Mouse (Mus musculus) limb, embryonic 12.5 days (tissue): Measurements from ENCODE around the gene Orc2. TPM values are rescaled to one million over a fixed set of nuclear protein-coding genes. Genes with fewer than 3 reads are reported as not detected.

Experiments used
- ATAC-seq: fragments of 200-750 bp; cut with Nextera tagmentation; 2 replicates; pipeline ENCODE4 v1.8.0; 2017; ENCODE audit warnings: low read depth, moderate TSS enrichment; ENCODE audit not compliant: insufficient number of reproducible peaks, insufficient read depth, low FRiP score, low TSS enrichment
- H3K27ac ChIP-seq: fragments of 300-500 bp; sonication (generic); 2 replicates; pipeline ENCODE4 v1.5.1; 2016; ENCODE audit warnings: mild to moderate bottlenecking, moderate library complexity
- H3K27me3 ChIP-seq: fragments of 300-500 bp; sonication (generic); 2 replicates; pipeline ENCODE4 v1.6.1; 2016; ENCODE audit warnings: mild to moderate bottlenecking, moderate library complexity
- H3K36me3 ChIP-seq: fragments of 300-500 bp; sonication (generic); 2 replicates; pipeline ENCODE4 v1.6.1; 2016; ENCODE audit warnings: mild to moderate bottlenecking, moderate library complexity
- H3K4me1 ChIP-seq: fragments of 300-500 bp; sonication (generic); replicated peaks from 2 replicates; pipeline ENCODE4 v1.6.1; 2016
- H3K4me2 ChIP-seq: fragments of 300-500 bp; sonication (generic); 2 replicates; pipeline ENCODE4 v1.6.1; 2016; ENCODE audit warnings: mild to moderate bottlenecking, moderate library complexity
- H3K4me3 ChIP-seq: fragments of 300-500 bp; sonication (generic); replicated peaks from 2 replicates; pipeline ENCODE4 v1.5.1; 2016; ENCODE audit warnings: mild to moderate bottlenecking
- H3K9ac ChIP-seq: fragments of 300-500 bp; sonication (generic); replicated peaks from 2 replicates; pipeline ENCODE4 v1.6.1; 2016; ENCODE audit warnings: mild to moderate bottlenecking, moderate library complexity
- H3K9me3 ChIP-seq: fragments of 300-500 bp; sonication (generic); 2 replicates; pipeline ENCODE4 v1.6.1; 2016; ENCODE audit warnings: mild to moderate bottlenecking, moderate library complexity
- WGBS: fragments of 180-500 bp; shearing (Covaris S2); methylation state at CpG from one replicate; pipeline ENCODE4 v1.1.7; 2016; 5-methylcytosine and 5-hydroxymethylcytosine counted together
- polyA plus RNA-seq: library from polyadenylated mRNA; unstranded; fragments of >200 nt; fragmentation: Nextera tagmentation; extraction: Ambion mirVana; gene quantifications from 2 replicates; pipeline ENCODE4 v1.2.1, GENCODE M21; 2016

Orc2 gene
- polyA plus RNA-seq, 1 experiment from 2014 or later, result 48.1 TPM

DNA sequence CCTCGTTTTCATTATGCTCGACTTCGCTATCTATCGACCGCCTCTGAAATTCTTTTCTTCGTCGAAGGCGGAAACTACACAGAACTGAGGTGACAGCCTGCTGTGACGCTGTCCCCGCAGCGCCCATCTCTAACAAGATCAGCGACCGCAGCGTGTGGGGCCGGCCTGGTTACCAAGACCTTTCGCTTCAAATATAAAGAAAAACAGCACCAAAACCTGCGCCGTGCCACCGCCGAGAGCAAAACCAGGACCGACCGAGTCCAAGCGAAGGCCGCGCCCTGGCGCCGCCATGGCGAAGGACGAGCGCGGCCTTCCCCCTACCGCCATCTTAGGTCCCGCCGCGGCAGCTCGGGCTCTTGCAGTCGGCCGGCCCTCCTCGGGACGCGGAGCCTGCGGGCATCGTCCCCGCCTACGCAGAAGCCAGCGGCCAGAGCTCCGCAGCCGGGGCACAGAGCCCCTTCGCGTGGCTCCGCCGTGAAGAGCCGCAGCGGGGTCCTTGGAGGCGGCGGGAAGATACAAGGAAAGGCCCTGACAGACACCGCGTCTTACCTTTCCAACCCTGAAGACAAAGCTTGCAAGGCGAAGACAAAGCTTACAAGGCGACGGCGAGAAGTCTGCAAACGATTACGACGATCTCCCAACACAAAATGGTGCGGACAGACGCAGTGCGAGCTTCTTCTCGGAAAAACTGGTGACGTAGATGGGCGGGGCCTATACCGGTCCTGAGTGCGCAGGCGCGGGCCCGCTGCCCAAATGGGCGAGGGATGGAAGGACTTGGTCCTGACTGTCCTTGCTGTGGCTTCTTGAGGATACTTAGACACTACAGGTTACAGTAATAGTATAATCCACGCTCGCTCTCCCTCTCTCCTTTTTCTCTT is 81.3 kb downstream of the Orc2 start, which contains the start of gene Clk1:
Gene Clk1, minus strand, starts transcription at position 696 of the 878 bp plus-strand sequence.
- peaks cover 25% of the 10 kb centered on the region for H3K36me3 ChIP-seq
- H3K9ac ChIP-seq, result peak within 1 kb of the TSS; percentile 100
- H3K9me3 ChIP-seq, result no peaks in the 10 kb centered on the region
- peak; percentile 87 for ATAC-seq
- under 1% methylated on average over 79 of the region's 79 CpGs for WGBS
- no peaks in the 10 kb centered on the region for H3K27me3 ChIP-seq
- peaks cover 17% of the 10 kb centered on the region for H3K4me1 ChIP-seq
- peak within 1 kb of the TSS; percentile 100 for H3K4me3 ChIP-seq
- H3K4me2 ChIP-seq, result peak within 1 kb of the TSS; percentile 74
- H3K27ac ChIP-seq, result peak within 1 kb of the TSS; percentile 99

DNA sequence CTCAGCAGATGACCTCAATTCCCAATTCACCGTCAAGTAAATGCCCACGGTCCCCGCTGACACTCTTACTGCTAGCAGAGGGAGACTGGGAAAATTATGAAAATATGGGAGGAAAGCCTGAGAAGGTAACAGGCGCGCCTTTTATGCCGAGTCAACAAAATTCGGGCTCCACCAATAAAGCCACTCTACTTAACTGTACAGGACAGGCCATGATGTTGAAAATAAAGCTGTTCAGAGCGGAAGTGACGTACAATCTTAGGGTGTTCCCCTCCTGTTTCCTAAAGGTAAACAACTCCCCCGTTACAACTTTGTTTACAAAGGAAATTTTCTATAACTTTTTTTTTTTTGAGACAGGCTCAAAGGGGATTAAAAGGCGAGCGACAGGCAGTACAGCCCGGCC is 82.0 kb downstream of the Orc2 start:
- 0 out of 2 replicates have a peak, but pooled peaks have one; percentile 65 for ATAC-seq
- WGBS, result 12% methylated on average over 13 of the region's 13 CpGs
- peaks cover 33% of the 10 kb centered on the region for H3K36me3 ChIP-seq
- peaks cover 17% of the 10 kb centered on the region for H3K4me1 ChIP-seq
- H3K9ac ChIP-seq, result peak overlapping the region; percentile 100
- peak overlapping the region; percentile 74 for H3K4me2 ChIP-seq
- H3K9me3 ChIP-seq, result no peaks in the 10 kb centered on the region
- H3K4me3 ChIP-seq, result peak overlapping the region; percentile 100
- peak overlapping the region; percentile 99 for H3K27ac ChIP-seq
- no peaks in the 10 kb centered on the region for H3K27me3 ChIP-seq

- Histone ChIP-seq H3K9me3 (no peaks in the 10 kb centered on the region), H3K36me3 (peaks cover 50% of the 10 kb centered on the region)
- 83% methylated on average over 7 of the region's 7 CpGs for WGBS
These were observed 83.9 kb downstream of the Orc2 start for GRCm38 (mm10) chr1:58420961-58421360.

DNA sequence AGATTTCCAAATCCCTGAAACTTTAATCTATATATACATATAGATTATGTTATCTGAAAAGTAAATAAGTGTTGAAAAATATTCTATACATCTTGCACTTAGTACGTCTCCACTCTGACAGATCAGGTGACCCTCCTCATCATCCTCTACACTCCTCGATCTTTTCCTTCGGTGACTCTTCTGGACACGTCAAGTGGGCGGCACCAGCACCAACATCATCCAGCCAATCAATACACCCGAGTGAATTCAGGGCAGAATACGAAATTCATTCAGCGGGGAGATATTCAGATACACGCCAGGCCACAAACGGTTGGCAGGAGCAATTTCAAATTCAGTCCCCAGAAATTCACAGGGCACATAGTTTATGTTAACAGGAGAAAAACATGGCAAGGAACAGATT is 84.9 kb downstream of the Orc2 start:
- no peak for ATAC-seq
- Histone ChIP-seq H3K9me3 (no peaks in the 10 kb centered on the region), H3K27me3 (no peaks in the 10 kb centered on the region), H3K4me3 (no peak overlapping the region), H3K36me3 (peaks cover 58% of the 10 kb centered on the region), H3K4me1 (peaks cover 17% of the 10 kb centered on the region), H3K27ac (no peak overlapping the region), H3K9ac (no peak overlapping the region), H3K4me2 (no peak overlapping the region)
- 93% methylated on average over 10 of the region's 10 CpGs for WGBS

More at GRCm38 (mm10) chr1:58420961-58421360, 83.9 kb downstream of the Orc2 start:
- Histone ChIP-seq H3K9ac (no peak overlapping the region), H3K27me3 (no peaks in the 10 kb centered on the region), H3K4me2 (0 out of 2 replicates have a peak overlapping the region, but pooled peaks have one; percentile 74), H3K4me3 (no peak overlapping the region), H3K27ac (no peak overlapping the region), H3K4me1 (peaks cover 17% of the 10 kb centered on the region)
- ATAC-seq, result no peak

DNA sequence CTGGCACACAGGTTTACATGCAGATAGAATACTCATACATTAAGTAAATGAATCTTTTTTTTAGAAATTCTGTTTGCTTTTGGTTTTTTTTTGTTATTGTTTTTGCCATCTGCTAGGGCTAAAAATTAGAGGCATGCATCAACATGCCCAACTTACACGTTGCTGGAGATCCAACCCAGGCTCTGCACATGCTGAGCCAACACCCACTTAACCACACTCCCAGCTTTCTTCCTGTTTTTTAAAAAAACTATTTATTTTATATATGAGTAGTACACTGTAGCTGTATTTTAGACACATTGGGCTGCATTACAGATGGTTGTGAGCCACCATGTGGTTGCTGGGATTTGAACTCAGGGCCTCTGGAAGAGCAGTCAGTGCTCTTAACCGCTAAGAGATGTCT is 88.9 kb downstream of the Orc2 start:
- Histone ChIP-seq H3K4me2 (no peak overlapping the region), H3K36me3 (peaks cover 88% of the 10 kb centered on the region), H3K27ac (no peak overlapping the region), H3K27me3 (no peaks in the 10 kb centered on the region), H3K9ac (no peak overlapping the region), H3K9me3 (no peaks in the 10 kb centered on the region), H3K4me3 (no peak overlapping the region), H3K4me1 (peaks cover 2% of the 10 kb centered on the region)
- 93% methylated on average over 2 of the region's 2 CpGs for WGBS
- ATAC-seq, result no peak

DNA sequence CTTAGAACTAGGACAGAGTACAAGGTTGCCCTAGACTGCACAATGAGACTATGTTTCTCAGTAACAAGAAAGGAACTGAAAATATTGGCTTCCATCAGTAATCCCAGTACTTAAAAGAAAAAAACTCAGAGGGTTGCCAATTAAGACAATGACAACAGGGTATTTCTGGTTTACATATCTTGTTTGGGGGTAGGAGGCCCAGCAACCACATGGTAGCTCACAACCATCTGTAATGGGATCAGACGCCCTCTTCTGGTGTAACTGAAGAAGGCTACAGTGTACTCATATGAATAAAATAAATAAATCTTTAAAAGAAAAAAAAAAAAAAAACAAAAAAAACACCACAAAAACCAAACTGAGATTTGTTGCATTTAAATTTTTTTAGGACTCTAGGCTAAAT is 89.5 kb downstream of the Orc2 start:
- no peak overlapping the region for H3K4me2 ChIP-seq
- H3K9me3 ChIP-seq, result no peaks in the 10 kb centered on the region
- no peak overlapping the region for H3K9ac ChIP-seq
- H3K27me3 ChIP-seq, result no peaks in the 10 kb centered on the region
- no peak for ATAC-seq
- no peak overlapping the region for H3K27ac ChIP-seq
- no peaks in the 10 kb centered on the region for H3K4me1 ChIP-seq
- H3K4me3 ChIP-seq, result no peak overlapping the region
- WGBS, result 42% methylated on average over 1 of the region's 1 CpGs
- H3K36me3 ChIP-seq, result peaks cover 91% of the 10 kb centered on the region

Other genes with a start within 250 kb of the Orc2 start
- 0.04 TPM in 1 of 2 replicates, not detected in the other for gene Aox2, start 226.8 kb downstream of the Orc2 start, polyA plus RNA-seq
- gene Bzw1, start 112.2 kb downstream of the Orc2 start, polyA plus RNA-seq, result 408 and 418 TPM in 2 replicates
- 202 and 205 TPM in 2 replicates for gene Clk1, start 81.0 kb downstream of the Orc2 start, polyA plus RNA-seq
- gene Nif3l1, start 60.0 kb downstream of the Orc2 start, polyA plus RNA-seq, result 59.6 and 60.2 TPM in 2 replicates
- 56.3 and 56.7 TPM in 2 replicates for gene Ppil3, start 59.6 kb downstream of the Orc2 start, polyA plus RNA-seq
- 6.5 and 7.1 TPM in 2 replicates for gene Fam126b, start 81.2 kb upstream of the Orc2 start, polyA plus RNA-seq
- gene Ndufb3, start 81.3 kb upstream of the Orc2 start, polyA plus RNA-seq, result 155 and 158 TPM in 2 replicates
- not detected in 2 replicates for gene Als2cr12, start 190.9 kb upstream of the Orc2 start, polyA plus RNA-seq
- 29.9 and 34.3 TPM in 2 replicates for gene Cflar, start 206.4 kb upstream of the Orc2 start, polyA plus RNA-seq